Mouse (Mus musculus) lung, postnatal 14 days (tissue): ENCODE measurements around the gene Sfswap.
A peak's percentile ranks its signal among the peaks of the same experiment; 100 is the strongest.
"Not testable (repeated sequence)": the region's sequence is repeated elsewhere in the genome, so short reads cannot be mapped to it uniquely, and the experiment has no call there.

Source experiments
- DNase-seq: peaks from one replicate; pipeline ENCODE4 v3.0.0; 2021

The Sfswap gene

GRCm38 (mm10) chr5:129590915-129591314 is 89.9 kb downstream of the Sfswap start:
- DNase-seq = no peak

GRCm38 (mm10) chr5:129594116-129595114 is 93.4 kb downstream of the Sfswap start:
- DNase-seq = peak; percentile 89

GRCm38 (mm10) chr5:129602071-129602487 is 101.1 kb downstream of the Sfswap start:
- no peak for DNase-seq

GRCm38 (mm10) chr5:129607476-129607875 is 106.5 kb downstream of the Sfswap start:
- no peak for DNase-seq

- peak; percentile 72 for DNase-seq
Observed at GRCm38 (mm10) chr5:129611060-129611459, 110.0 kb downstream of the Sfswap start.

GRCm38 (mm10) chr5:129620600-129620999 is 119.6 kb downstream of the Sfswap start:
- not testable (repeated sequence) for DNase-seq
